Mouse (Mus musculus): ENCODE data around the gene Bcl11a.
"Not testable (repeated sequence)": the region's sequence is repeated elsewhere in the genome, so short reads cannot be mapped to it uniquely, and the experiment has no call there.

Gene Bcl11a

DNA sequence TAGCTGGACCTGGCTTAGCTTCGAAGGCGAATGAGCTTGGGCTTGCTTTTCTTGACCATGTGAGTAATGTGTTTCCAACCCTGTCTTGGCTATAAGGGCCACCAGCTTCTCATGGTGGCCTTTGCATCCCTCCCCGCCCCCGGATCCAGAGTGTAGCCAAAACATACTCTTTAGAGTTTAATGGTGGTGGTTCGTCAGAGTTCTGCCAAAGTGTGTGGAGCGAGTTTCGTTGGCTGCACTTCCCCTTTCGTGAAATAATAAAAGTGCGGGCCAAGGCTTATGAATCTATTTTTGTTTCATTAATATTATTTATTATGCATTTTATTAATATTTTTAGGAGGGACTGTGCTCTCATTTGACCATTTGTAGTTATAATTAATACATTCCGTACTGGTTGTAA lies 21.4 kb downstream of the Bcl11a start:
- DNase-seq (ENCODE audit: low read depth, low spot score) = no peak

DNA sequence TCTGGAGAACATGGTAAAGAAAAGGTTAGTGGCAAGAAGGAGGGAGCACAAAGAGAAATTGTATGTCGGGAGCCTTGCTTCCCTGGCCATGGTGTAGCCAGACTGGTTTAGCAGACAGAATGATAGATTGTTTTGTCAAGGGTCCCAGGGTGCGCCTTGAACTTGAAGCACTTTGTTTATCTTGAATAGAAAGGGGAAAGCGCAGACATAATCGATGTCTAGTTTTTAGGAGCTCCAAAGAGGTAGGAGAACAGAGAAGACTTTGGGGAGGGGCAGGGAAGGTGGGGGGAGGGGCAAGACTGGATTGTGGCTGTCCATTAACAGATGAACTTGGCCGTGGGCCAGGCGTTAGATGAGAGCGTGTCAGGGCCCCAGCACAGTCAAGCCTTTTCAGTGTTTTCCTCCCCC lies 22.0 kb downstream of the Bcl11a start:
- no peak for DNase-seq (ENCODE audit: low read depth, low spot score)

DNA sequence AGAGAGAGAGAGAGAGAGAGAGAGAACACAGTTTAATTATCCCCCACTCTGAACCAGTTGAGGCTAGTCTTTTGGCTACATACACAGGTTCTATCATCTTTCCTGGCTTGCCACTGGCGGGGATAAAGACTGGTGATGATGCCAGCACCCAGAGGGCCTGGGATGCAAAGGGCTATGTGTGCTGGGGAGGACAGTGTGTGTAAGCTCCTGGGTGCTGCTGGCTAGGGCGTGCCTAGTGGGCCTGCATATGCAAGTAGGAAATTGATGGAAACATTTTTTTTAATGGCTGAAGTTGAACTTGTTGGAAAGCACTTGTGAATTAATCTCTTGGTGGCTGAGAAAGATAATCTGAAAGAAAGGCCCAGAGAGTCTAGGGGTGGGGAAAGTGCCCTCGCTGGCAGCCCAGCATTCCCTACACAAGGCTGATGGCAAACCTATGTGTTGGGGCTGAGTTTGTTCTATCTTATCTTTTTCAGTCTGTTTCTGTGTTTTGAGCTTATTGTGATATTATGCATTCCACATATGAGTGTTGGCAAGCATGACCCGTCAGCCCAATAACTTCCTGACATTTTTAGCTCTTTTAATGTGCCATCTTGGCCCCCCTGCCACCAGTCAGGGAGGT lies 22.7 kb downstream of the Bcl11a start:
- DNase-seq (ENCODE audit: low read depth, low spot score) = no peak

DNA sequence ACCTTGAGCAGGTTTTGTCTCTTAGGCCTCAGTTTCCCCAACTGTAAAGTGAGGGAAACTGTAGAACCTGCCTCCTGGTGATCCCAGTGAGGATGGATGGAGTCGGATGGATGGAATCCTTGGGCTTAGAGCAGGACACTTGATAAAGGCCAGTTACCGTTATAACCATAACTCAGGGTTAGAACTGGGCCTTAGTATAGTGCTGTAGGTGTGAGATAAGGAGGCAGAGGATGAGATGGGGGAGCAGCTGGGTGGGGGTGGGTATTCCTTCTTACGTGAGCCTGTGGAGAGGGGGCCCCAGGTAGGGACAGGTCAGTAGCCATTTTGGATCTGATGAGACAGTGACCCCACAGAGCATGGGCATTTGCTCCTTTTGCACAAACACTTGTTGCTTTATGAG lies 23.8 kb downstream of the Bcl11a start:
- no peak for DNase-seq (ENCODE audit: low read depth, low spot score)

DNA sequence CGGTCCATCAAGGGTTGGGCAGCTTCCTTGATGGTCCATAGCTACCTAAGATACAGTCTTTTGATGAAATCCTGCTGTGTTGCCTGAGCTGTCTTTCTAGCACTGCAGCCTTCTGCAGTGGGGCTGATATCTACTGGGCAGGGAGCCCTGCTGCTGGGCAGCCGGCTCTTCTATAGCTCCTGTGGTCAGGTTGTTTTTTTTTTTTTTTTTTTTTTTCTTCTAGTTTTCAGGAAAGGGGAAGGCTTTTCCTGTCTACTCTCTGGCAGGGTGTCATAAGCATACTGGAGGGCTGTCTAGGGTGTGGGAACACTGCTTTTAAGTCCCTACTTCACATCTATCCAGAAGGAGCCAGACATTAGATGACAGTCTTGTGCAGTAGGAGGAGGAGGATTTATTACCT lies 24.5 kb downstream of the Bcl11a start:
- DNase-seq (ENCODE audit: low read depth, low spot score) = no peak

DNA sequence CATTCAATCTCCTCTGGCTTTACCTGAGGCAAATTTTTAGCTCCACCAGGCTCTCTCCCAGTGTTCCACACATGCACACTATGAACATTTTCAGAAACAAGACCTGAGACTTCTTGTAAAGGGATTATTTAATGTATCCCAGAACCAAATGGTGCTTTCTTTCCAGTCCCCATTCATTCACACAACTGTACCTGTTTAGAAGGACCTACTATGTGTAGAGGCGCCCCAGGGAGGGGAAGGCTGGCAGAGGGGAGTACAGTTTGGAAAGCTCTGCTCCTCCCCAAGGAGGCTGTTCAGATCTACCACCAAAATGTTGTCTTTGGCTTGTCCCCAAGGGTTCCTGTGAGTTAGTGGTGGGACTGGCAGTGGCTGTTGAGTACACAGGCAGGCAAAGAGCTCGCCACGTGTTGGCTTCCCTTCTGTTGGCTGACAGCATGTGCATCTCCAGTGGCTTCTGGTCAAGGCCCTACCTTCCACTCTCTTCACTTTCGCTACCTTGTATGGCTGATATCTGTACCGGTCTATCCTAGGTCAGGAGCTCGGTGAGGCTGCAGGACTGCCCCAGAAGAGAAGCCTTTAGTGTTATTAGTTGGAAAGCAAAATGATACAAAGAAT lies 25.4 kb downstream of the Bcl11a start:
- DNase-seq (ENCODE audit: low read depth, low spot score) = no peak

DNA sequence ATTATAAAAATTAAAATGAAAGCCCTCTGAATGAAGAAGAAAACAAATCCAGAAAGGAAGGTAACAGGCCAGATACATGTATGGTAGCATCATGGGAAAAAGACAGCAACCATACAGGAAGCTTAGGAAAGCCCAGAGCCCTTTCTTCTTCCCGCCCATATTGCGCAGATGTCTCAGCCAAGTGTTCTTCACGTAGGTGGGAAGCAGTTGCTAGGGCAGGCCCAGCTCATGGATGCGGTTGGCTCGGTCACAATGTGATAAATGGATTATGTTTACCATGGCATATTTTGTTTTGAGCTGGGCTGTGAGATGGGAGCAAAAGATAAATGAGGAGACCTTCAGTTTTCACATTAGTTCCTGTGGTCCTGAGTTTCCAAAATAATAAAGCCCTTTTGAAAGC lies 29.6 kb downstream of the Bcl11a start:
- no peak for DNase-seq (ENCODE audit: low read depth, low spot score)

DNA sequence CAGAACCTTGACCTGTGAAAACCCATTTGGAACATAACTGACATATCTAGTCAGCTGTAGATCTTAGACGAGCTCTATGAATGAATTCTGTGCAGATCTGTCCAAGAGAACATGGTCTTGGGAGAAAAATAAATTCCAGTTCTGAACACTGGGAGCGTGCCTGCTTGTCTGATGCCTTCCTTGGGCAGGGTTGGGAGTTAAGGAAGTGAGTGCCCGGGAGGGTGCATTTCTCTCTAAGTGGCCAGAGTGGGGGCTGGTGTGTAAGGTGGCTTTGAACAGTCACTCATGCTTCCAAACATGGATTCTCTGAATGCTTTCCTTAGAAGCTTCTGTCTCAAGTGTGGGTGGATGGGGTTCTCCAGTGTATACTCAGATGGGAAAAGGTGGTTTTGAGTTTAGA lies 31.1 kb downstream of the Bcl11a start:
- no peak for DNase-seq (ENCODE audit: low read depth, low spot score)

DNA sequence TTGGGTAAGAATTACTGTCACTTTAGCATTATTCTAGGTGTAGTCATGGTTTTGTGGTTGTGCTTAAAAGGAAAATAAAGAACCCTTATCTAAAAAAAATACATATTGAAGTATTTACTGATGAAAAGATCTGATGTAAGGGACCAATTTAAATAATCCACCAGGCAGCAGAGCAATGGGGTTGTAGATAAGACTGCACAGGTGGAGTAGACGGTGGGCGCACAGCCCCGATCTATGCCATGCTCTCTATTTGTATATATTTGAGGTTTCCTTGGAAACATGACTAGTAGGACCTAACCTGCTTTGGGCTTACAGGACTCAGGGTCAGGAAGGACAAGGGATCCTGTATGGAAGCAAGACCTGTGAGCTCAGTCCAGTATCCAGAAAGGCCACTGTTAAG lies 31.5 kb downstream of the Bcl11a start:
- DNase-seq (ENCODE audit: low read depth, low spot score) = no peak

DNA sequence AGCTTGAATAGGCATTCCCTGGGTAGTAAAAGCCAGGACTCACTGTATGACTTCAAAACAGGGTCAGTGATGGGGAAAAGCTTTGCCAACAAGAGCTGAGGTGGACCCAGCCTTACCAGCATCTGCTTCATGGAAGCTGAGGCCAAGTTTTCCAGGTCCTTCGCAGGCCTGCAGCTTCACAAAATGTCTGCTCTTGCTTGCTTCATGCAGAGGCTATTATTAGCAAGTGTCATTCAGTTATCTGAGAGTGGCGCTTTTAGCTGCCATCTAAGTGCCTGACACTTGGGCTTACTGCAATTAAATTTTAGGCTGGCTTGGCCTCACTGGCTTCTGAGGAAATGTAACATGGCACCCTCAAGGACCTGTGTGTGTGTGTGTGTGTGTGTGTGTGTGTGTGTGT lies 32.3 kb downstream of the Bcl11a start:
- no peak for DNase-seq (ENCODE audit: low read depth, low spot score)

DNA sequence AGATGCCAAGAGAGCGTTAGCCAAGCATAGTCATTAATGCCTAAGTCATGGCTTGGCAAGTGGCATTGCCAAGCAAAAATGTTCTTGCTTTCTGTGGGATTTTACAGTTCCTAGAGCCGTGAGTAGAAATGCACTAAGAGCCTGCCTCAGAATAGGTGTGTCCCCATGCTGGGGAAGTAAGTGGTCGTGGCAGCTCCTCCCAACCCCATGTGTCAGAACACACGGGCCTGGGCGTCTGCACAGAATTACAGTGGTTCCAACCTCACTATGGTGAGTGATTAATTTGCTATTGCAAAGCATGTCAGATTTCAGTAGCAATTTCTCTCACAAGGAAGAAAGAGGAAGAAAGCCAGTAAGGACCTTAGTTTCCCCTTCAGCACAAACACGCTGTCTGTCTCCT lies 33.9 kb downstream of the Bcl11a start:
- DNase-seq (ENCODE audit: low read depth, low spot score) = no peak

DNA sequence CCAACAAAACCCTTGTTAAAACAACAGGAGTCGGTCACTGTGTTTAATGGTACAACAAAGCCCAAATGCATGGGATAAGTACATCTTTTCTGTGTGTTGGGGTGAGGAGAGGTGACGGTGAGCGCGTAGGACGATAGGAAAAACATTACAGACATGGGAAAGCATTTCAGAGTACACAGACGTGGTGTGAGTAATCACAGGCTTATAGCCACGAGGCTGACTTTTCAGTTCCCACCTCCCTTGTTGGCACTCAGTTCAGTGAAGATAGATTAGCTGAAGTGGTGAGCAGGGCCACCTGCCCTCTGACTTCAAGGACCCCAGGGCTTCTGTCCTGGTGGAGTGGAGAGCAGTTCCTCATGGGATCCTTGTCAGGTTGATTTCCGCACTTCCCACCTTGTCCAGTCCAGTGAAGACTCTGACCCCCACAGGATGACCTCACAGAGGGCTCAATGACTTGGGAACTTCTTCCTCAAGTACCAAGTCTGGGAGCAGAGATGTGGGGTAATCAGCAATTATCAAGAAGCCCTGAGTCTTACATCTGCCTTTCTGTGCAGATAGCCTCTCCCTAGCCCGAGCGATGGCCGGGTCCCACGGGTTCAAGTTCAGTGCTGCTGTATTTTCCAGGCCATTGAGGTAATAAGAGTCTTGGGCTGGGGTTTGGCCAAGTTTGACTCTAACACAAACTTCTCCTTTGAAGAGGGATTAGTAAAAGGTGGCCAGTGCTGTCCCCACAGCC lies 37.3 kb downstream of the Bcl11a start:
- DNase-seq (ENCODE audit: low read depth, low spot score) = no peak

DNA sequence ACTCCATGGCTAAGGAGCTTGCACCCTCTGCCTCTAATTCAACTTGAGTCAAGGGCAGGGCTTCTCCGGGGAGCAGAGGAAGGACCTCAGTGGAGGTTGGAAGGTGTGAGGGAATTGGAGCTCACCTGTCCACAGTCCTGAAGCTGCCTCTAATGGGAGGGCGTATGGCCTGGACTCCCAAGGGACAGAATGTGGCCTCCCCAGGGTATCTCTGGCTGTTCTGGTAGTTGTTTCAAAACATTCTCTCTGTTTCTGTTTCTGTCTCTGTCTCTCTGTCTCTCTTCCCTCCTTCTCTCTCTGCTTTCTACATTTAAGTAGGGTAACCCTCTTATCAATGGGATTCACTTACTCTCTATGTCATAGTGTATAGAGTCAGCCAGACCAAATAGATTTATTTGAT lies 38.2 kb downstream of the Bcl11a start:
- no peak for DNase-seq (ENCODE audit: low read depth, low spot score)

DNA sequence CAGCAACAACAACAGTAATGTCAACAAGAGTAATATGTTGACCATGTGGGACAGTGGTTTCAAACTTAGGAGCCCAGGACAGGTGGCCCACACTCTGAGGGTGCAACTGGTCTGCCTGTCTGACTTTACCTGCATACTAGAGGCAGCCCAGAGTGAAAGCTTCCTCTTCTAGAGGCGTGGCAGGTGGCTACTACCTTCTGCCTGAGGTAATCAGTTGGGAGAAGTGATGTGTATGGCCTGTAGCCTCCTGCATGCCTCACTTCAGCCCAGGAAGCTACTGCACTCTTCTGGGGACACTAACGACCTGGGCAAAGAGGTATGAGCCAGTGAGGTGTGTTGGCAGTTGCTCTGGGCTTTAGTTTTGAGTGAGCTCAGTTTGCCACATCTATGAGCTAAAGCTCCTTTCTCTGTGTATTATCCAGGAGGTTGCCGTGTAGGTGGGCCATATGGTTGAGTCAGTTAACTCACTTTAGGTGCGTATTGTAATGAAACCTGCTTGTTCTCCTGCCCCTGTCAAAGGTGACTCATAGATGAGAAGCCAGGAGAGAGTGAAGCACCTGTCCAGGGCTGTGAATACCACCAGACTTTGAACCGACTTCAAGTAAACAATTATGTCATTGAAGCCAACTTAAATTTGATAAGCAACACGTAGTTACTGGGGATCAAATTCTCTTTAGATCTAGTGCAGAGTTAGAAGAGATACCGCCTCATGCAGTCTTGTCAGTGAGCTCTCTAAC lies 38.9 kb downstream of the Bcl11a start:
- no peak for DNase-seq (ENCODE audit: low read depth, low spot score)

DNA sequence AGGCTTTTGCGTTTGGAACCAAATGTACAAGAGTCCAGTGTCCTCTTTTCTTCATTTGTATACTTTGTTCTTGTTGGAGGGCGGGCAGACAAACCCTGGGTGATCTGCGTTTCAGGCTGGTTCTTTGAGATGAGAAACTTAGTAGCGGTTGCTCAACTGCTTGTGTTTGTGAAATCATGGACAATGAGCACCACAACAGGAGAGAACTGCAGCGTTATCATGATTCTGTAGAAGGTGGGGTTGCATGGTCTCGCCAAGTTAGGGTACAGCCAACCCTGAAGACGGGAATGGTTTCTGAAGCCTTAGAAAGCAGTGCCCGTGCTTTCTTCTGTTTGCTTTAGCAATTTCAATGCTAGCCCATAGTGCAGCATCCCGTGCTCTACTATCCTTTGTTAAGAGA lies 43.3 kb downstream of the Bcl11a start:
- no peak for DNase-seq (ENCODE audit: low read depth, low spot score)

DNA sequence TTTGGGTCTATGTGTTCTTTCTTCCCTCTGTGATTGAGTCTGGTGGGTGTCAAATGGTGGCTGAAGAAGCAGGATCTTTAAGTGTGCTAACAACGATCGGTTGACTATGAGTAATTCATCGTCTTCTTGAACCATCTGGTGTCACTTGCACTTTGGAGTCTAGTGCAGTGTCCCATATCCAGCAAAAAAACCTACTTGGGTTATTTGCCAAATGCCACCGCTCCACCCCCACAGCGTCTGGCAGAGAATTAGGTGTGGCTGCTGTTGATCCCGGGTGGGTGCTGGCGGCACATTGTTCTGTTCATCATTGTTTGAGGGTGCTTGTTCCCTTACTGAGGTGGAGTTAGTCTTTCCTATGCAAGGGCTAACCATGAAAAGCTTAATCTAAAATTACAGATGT lies 45.0 kb downstream of the Bcl11a start:
- DNase-seq (ENCODE audit: low read depth, low spot score) = no peak

DNA sequence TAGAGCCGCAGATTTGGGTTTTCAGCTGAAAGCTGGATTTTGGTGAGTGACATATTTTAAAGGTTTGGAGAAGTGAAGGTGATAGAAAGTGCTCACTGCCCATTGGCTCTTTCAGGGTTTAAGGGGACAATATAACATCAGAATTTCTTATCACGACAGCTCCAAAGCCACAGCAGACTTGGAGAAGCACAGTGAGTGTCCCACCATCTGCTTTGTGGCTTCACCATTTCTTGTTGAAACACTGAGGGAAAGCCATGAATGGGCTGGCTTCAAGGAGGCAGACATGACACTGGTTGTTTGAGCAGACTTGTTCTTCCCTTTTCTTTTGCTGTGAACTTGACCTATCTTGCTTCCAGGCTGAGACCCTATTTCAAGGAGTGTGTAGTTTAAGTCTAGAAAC lies 46.1 kb downstream of the Bcl11a start:
- DNase-seq (ENCODE audit: low read depth, low spot score) = no peak

DNA sequence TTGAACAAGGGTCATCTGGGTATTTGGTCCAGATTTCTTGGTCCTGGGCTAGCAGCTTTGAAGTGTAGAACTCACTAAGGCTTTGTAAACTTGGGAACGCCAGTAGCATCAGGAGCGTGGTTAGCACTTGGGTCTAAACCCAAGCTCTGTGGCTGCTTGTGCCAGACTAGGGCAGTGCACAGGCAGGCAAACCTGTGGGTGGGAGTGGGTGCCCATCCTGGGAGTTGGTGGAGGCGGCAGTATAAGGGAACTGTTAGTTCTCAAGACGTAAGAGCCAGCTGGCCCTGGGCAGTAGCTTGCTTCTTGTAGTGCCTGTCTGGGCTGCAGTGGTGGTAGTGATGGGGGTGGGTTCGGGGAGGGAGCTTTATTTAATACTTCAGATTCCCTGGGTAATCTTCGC lies 47.2 kb downstream of the Bcl11a start:
- no peak for DNase-seq (ENCODE audit: low read depth, low spot score)

DNA sequence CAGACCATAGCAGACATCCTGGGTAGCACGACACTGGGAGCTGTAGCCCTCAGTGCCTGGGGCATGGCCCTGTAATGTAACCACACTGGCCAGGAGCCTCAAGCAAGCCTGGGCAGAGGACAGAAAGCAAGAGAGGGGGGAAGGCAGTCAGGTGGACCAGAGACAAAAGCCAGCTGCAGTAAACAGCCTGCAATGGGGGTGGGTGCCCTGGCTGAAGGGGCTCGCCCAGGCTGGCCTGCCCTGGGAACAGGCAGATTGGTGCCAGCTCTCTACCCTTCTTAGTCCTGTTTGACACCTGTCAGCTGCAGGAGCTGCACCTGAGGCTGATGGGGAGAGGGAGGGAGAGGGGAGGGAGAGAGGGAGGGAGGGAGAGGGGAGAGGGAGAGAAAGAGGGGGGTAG lies 50.1 kb downstream of the Bcl11a start:
- DNase-seq (ENCODE audit: low read depth, low spot score) = no peak

DNA sequence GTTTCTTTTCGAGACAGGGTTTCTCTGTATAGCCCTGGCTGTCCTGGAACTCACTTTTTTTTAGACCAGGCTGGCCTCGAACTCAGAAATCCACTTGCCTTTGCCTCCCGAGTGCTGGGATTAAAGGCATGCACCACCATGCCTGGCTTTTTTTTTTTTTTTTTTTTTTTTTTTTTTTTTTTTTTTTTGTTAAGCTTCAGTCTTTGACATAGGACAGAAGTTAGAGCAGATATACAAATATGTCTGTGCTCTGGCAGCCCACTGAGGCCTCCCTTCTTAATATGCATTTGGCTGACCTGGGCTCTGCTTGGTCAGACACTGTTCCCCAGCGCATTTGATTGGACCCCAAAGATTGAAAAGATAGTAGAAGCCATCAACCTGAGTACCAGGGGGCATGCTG lies 51.0 kb downstream of the Bcl11a start:
- not testable (repeated sequence) for DNase-seq (ENCODE audit: low read depth, low spot score)

DNA sequence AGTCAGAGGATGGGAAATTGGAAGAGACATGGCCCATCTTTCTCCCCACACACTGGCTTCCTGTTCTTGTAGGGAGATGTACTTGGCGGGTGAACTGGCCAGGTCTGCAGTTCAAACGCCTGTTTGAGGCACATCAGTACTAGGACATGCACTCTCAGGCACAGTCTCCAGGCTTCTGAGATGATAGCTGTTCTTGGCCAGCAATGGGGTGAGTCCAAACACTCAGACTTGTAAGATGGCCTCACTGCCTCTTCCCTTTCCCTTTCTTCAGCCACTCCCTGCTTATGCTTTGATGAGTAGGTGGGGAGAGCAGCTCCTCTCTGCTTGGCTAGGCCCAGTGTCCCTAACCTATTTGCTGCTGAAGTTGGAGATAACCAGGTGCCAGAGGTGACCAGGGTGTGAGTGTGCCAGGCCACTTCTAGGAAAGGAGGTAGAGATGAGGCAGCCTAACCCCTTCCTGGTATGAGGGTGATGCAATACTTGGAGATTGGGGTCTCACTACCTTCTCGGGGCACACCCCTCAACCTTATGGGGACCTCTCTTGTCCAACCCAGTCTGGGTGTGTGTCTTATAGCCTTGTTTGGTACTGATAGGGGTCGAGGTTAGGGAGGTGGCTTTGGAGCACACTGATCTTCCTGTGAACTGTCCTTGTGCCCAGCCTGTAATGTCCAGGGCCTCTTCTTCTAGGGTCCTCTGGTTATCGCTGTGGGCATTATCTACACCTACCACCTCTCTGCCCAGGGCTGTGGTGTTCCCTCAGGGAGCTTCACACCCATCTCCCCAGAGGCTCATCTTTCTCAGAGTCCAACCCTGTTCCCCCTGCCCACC lies 51.7 kb downstream of the Bcl11a start:
- no peak for DNase-seq (ENCODE audit: low read depth, low spot score)

Measured in CD4-positive, CD25-positive, alpha-beta regulatory T cell, adult 2 months (primary cell).